Mouse (Mus musculus) liver, embryonic 15.5 days (tissue): ENCODE measurements around the gene Ano10. TPM values are rescaled to one million over a fixed set of nuclear protein-coding genes. Genes with fewer than 3 reads are reported as not detected.

Source experiments
- ATAC-seq: fragments of 200-750 bp; cut with Nextera tagmentation; 2 replicates; pipeline ENCODE4 v1.8.0; 2017; ENCODE audit warnings: moderate number of reproducible peaks, mild to moderate bottlenecking, moderate library complexity; ENCODE audit not compliant: insufficient read depth
- H3K27ac ChIP-seq: fragments of 300-500 bp; sonication (generic); replicated peaks from 2 replicates; pipeline ENCODE4 v1.5.1; 2015; ENCODE audit warnings: mild to moderate bottlenecking, inconsistent platforms
- H3K27me3 ChIP-seq: fragments of 300-500 bp; sonication (generic); 2 replicates; pipeline ENCODE4 v1.6.1; 2015; ENCODE audit warnings: mild to moderate bottlenecking, inconsistent platforms
- H3K36me3 ChIP-seq: fragments of 300-500 bp; sonication (generic); replicated peaks from 2 replicates; pipeline ENCODE4 v1.6.1; 2015; ENCODE audit warnings: moderate library complexity, mild to moderate bottlenecking, inconsistent platforms
- H3K4me1 ChIP-seq: fragments of 300-500 bp; sonication (generic); replicated peaks from 2 replicates; pipeline ENCODE4 v1.6.1; 2015; ENCODE audit warnings: inconsistent platforms
- H3K4me2 ChIP-seq: fragments of 300-500 bp; sonication (generic); 2 replicates; pipeline ENCODE4 v1.6.1; 2015; ENCODE audit warnings: moderate library complexity, mild to moderate bottlenecking, inconsistent platforms
- H3K4me3 ChIP-seq: fragments of 300-500 bp; sonication (generic); replicated peaks from 2 replicates; pipeline ENCODE4 v1.5.1; 2015; ENCODE audit warnings: mild to moderate bottlenecking, inconsistent platforms
- H3K9ac ChIP-seq: fragments of 300-500 bp; sonication (generic); 2 replicates; pipeline ENCODE4 v1.6.1; 2015; ENCODE audit warnings: moderate library complexity, mild to moderate bottlenecking, inconsistent platforms
- H3K9me3 ChIP-seq: fragments of 300-500 bp; sonication (generic); replicated peaks from 2 replicates; pipeline ENCODE4 v1.6.1; 2016; ENCODE audit warnings: inconsistent platforms
- WGBS: fragments of 180-500 bp; shearing (Covaris S2); methylation state at CpG from one replicate; pipeline ENCODE4 v1.1.7; 2015; ENCODE audit warnings: mixed read lengths; ENCODE audit not compliant: insufficient replicate concordance; 5-methylcytosine and 5-hydroxymethylcytosine counted together
- polyA plus RNA-seq: library from polyadenylated mRNA; unstranded; fragments of >200 nt; fragmentation: Nextera tagmentation; extraction: Ambion mirVana; gene quantifications from 2 replicates; pipeline ENCODE4 v1.2.1, GENCODE M21; 2015

Ano10 gene
- polyA plus RNA-seq, 1 experiment from 2014 or later: 13.7 TPM

GRCm38 (mm10) chr9:122290192-122290591 is 4.0 kb downstream of the Ano10 start:
- Histone ChIP-seq H3K4me3 (no peak overlapping the region), H3K27me3 (peaks cover 27% of the 10 kb centered on the region), H3K27ac (no peak overlapping the region), H3K4me2 (no peak overlapping the region), H3K36me3 (no peaks in the 10 kb centered on the region), H3K9me3 (no peaks in the 10 kb centered on the region), H3K4me1 (peaks cover 19% of the 10 kb centered on the region), H3K9ac (no peak overlapping the region)
- 63% methylated on average over 2 of the region's 2 CpGs for WGBS
- ATAC-seq: no peak

- Histone ChIP-seq H3K9me3 (no peaks in the 10 kb centered on the region), H3K4me2 (no peak overlapping the region), H3K27ac (no peak overlapping the region), H3K4me1 (peaks cover 4% of the 10 kb centered on the region; the same call in 1 of the 2 replicates), H3K9ac (no peak overlapping the region), H3K4me3 (no peak overlapping the region), H3K36me3 (no peaks in the 10 kb centered on the region), H3K27me3 (peaks cover 13% of the 10 kb centered on the region)
- 60% methylated on average over 3 of the region's 3 CpGs for WGBS
- ATAC-seq: no peak
Observed at GRCm38 (mm10) chr9:122288416-122288815, 5.8 kb downstream of the Ano10 start.

- ATAC-seq: no peak
Observed at GRCm38 (mm10) chr9:122287526-122287925, 6.7 kb downstream of the Ano10 start.

GRCm38 (mm10) chr9:122285833-122286310 is 8.4 kb downstream of the Ano10 start:
- Histone ChIP-seq H3K4me2 (no peak overlapping the region), H3K27me3 (no peaks in the 10 kb centered on the region), H3K4me1 (no peaks in the 10 kb centered on the region; the same call in none of the 2 replicates), H3K4me3 (no peak overlapping the region), H3K9me3 (no peaks in the 10 kb centered on the region), H3K27ac (no peak overlapping the region), H3K36me3 (no peaks in the 10 kb centered on the region), H3K9ac (no peak overlapping the region)
- WGBS: 40% methylated on average over 4 of the region's 4 CpGs
- no peak for ATAC-seq

More at GRCm38 (mm10) chr9:122287526-122287925, 6.7 kb downstream of the Ano10 start:
- H3K27ac ChIP-seq: no peak overlapping the region
- no peak overlapping the region for H3K9ac ChIP-seq
- H3K4me3 ChIP-seq: no peak overlapping the region
- H3K4me1 ChIP-seq: no peaks in the 10 kb centered on the region; the same call in 1 of the 2 replicates
- H3K9me3 ChIP-seq: no peaks in the 10 kb centered on the region
- no peaks in the 10 kb centered on the region for H3K36me3 ChIP-seq
- H3K4me2 ChIP-seq: no peak overlapping the region
- WGBS: 73% methylated on average over 3 of the region's 3 CpGs
- H3K27me3 ChIP-seq: peaks cover 5% of the 10 kb centered on the region

- H3K27ac ChIP-seq: no peak overlapping the region
- ATAC-seq: no peak
Observed at GRCm38 (mm10) chr9:122285146-122285832, 8.9 kb downstream of the Ano10 start.

GRCm38 (mm10) chr9:122284696-122285095 is 9.5 kb downstream of the Ano10 start:
- Histone ChIP-seq H3K4me2 (no peak overlapping the region), H3K36me3 (no peaks in the 10 kb centered on the region), H3K9me3 (no peaks in the 10 kb centered on the region), H3K27ac (no peak overlapping the region), H3K9ac (no peak overlapping the region), H3K4me3 (no peak overlapping the region), H3K4me1 (no peaks in the 10 kb centered on the region; the same call in none of the 2 replicates), H3K27me3 (no peaks in the 10 kb centered on the region)
- 47% methylated on average over 2 of the region's 2 CpGs for WGBS
- ATAC-seq: peak; percentile 34; the same call in 1 of the 2 replicates

More at GRCm38 (mm10) chr9:122285146-122285832, 8.9 kb downstream of the Ano10 start:
- H3K9me3 ChIP-seq: no peaks in the 10 kb centered on the region
- no peak overlapping the region for H3K4me3 ChIP-seq
- no peak overlapping the region for H3K4me2 ChIP-seq
- H3K36me3 ChIP-seq: no peaks in the 10 kb centered on the region
- no peaks in the 10 kb centered on the region; the same call in none of the 2 replicates for H3K4me1 ChIP-seq
- 28% methylated on average over 6 of the region's 11 CpGs for WGBS
- no peak overlapping the region for H3K9ac ChIP-seq
- H3K27me3 ChIP-seq: no peaks in the 10 kb centered on the region

GRCm38 (mm10) chr9:122281004-122281403 is 13.2 kb downstream of the Ano10 start:
- Histone ChIP-seq H3K36me3 (0 out of 2 replicates have a peak, but pooled peaks cover 3% of the 10 kb centered on the region), H3K4me3 (no peak overlapping the region), H3K27ac (0 out of 2 replicates have a peak overlapping the region, but pooled peaks have one; percentile 3), H3K9ac (no peak overlapping the region), H3K4me2 (no peak overlapping the region), H3K4me1 (no peaks in the 10 kb centered on the region; the same call in none of the 2 replicates), H3K27me3 (no peaks in the 10 kb centered on the region), H3K9me3 (no peaks in the 10 kb centered on the region)
- no peak for ATAC-seq
- WGBS: 60% methylated on average over 4 of the region's 4 CpGs

- ATAC-seq: no peak
- Histone ChIP-seq H3K4me2 (no peak overlapping the region), H3K4me3 (no peak overlapping the region), H3K4me1 (peaks cover 3% of the 10 kb centered on the region; the same call in 1 of the 2 replicates), H3K27me3 (no peaks in the 10 kb centered on the region), H3K9me3 (no peaks in the 10 kb centered on the region), H3K36me3 (0 out of 2 replicates have a peak, but pooled peaks cover 3% of the 10 kb centered on the region), H3K9ac (no peak overlapping the region), H3K27ac (no peak overlapping the region)
- 58% methylated on average over 2 of the region's 2 CpGs for WGBS
Observed at GRCm38 (mm10) chr9:122276665-122277064, 17.6 kb downstream of the Ano10 start.

- no peak overlapping the region for H3K9ac ChIP-seq
- ATAC-seq: no peak
- no peak overlapping the region for H3K4me2 ChIP-seq
- no peaks in the 10 kb centered on the region for H3K9me3 ChIP-seq
- no peak overlapping the region for H3K4me3 ChIP-seq
- H3K36me3 ChIP-seq: 0 out of 2 replicates have a peak, but pooled peaks cover 3% of the 10 kb centered on the region
- H3K27me3 ChIP-seq: no peaks in the 10 kb centered on the region
- peaks cover 3% of the 10 kb centered on the region; the same call in 1 of the 2 replicates for H3K4me1 ChIP-seq
- 57% methylated on average over 4 of the region's 4 CpGs for WGBS
- no peak overlapping the region for H3K27ac ChIP-seq
Observed at GRCm38 (mm10) chr9:122276134-122276533, 18.1 kb downstream of the Ano10 start.

- WGBS: 51% methylated on average over 4 of the region's 4 CpGs
- Histone ChIP-seq H3K4me1 (0 out of 2 replicates have a peak, but pooled peaks cover 3% of the 10 kb centered on the region), H3K9me3 (no peaks in the 10 kb centered on the region), H3K27ac (no peak overlapping the region), H3K27me3 (no peaks in the 10 kb centered on the region), H3K36me3 (0 out of 2 replicates have a peak, but pooled peaks cover 3% of the 10 kb centered on the region), H3K4me2 (no peak overlapping the region), H3K4me3 (no peak overlapping the region), H3K9ac (no peak overlapping the region)
- ATAC-seq: no peak
Observed at GRCm38 (mm10) chr9:122274346-122274745, 19.9 kb downstream of the Ano10 start.

- H3K27me3 ChIP-seq: no peaks in the 10 kb centered on the region
- no peak overlapping the region for H3K4me3 ChIP-seq
- H3K27ac ChIP-seq: no peak overlapping the region
- H3K4me2 ChIP-seq: no peak overlapping the region
- H3K4me1 ChIP-seq: 0 out of 2 replicates have a peak, but pooled peaks cover 3% of the 10 kb centered on the region
- no peak overlapping the region for H3K9ac ChIP-seq
- WGBS: 54% methylated on average over 4 of the region's 4 CpGs
- H3K9me3 ChIP-seq: no peaks in the 10 kb centered on the region
- no peak for ATAC-seq
- 0 out of 2 replicates have a peak, but pooled peaks cover 3% of the 10 kb centered on the region for H3K36me3 ChIP-seq
Observed at GRCm38 (mm10) chr9:122273879-122274278, 20.3 kb downstream of the Ano10 start.
